Mouse (Mus musculus): ENCODE data around the gene Lgr5. TPM values are rescaled to one million over a fixed set of nuclear protein-coding genes. Genes with fewer than 3 reads are reported as not detected.

Gene Lgr5
- total RNA-seq (2012; rRNA removed) (not detected in 2 replicates), total RNA-seq (2014; rRNA removed) (not detected in 2 replicates), polyA plus RNA-seq (2012; ENCODE audit: insufficient read length, low read depth) (not detected in 2 replicates)

- peaks cover 2 to 10% of the 10 kb centered on the region in 2 experiments; a peak in 2 of 4 replicates for H3K4me1 ChIP-seq (ENCODE audit: control insufficient read depth in 1 of 2, insufficient read depth in 2 of 2)
- H3K9me3 ChIP-seq (replicated peaks; ENCODE audit: low read length) = no peaks in the 10 kb centered on the region
- dilution Hi-C loops (cut with MboI; ENCODE audit: extremely low pct_ligation_motif_present, extremely low pct_unique_long_range_greater_than_20kb, low sequenced_read_pairs) (no loop called here), in situ Hi-C loops (cut with MboI; ENCODE audit: low pct_ligation_motif_present, low pct_unique_long_range_greater_than_20kb, low sequenced_read_pairs) (no loop called here)
- H3K9ac ChIP-seq (ENCODE audit: insufficient read depth, low read depth) = no peak within 1 kb of the TSS
- no peak within 1 kb of the TSS for H3K27ac ChIP-seq (ENCODE audit: insufficient read depth, low read depth)
- H3K4me3 ChIP-seq (replicated peaks in 1 of 3; ENCODE audit: low read depth in 2 of 3, low read length in 2 of 3, poor library complexity in 1 of 3) = no peak within 1 kb of the TSS
- no peaks in the 10 kb centered on the region for H3K27me3 ChIP-seq (replicated peaks)
- no peak for TF ChIP-seq NRF1 (IDR thresholded peaks at IDR 0.05; ENCODE audit: low read depth, low read length)
- no peak for TF ChIP-seq ZNF384 (IDR thresholded peaks at IDR 0.05; ENCODE audit: low read depth, low read length)
- TF ChIP-seq UBTF (IDR thresholded peaks at IDR 0.05; ENCODE audit: low read depth, low read length) = no peak
- no peak for TF ChIP-seq JUND (conservative IDR thresholded peaks at IDR 0.05; ENCODE audit: low read depth, low read length)
- no peak for TF ChIP-seq HCFC1 (IDR thresholded peaks at IDR 0.05; ENCODE audit: low read depth, low read length)
- TF ChIP-seq POLR2A (IDR thresholded peaks at IDR 0.05; ENCODE audit: low read depth, low read length) = no peak
- TF ChIP-seq USF1 (IDR thresholded peaks at IDR 0.05; ENCODE audit: low read depth, low read length) = no peak
- TF ChIP-seq MAFK (IDR thresholded peaks at IDR 0.05; ENCODE audit: insufficient replicate concordance, low read length) = no peak
- no peaks in the 10 kb centered on the region for H3K36me3 ChIP-seq (replicated peaks in 1 of 2; ENCODE audit: control insufficient read depth in 1 of 2, insufficient read depth in 1 of 2, low read length in 1 of 2)
- DNase-seq (ENCODE audit: extremely low read depth) = no peak
- no peaks in the 10 kb centered on the region for H3K79me2 ChIP-seq (replicated peaks; ENCODE audit: control insufficient read depth, extremely low read depth, insufficient read depth, poor library complexity, severe bottlenecking)
- H3K4me2 ChIP-seq (ENCODE audit: insufficient read depth, low read depth, poor library complexity, severe bottlenecking) = peak within 1 kb of the TSS; percentile 31; the same call in 1 of the 2 replicates
These were observed at the start of gene Lgr5 for GRCm38 (mm10) chr10:115587301-115587969. Gene Lgr5 (minus strand): TSS chr10:115587780.

- Histone ChIP-seq H3K27ac (ENCODE audit: insufficient read depth, low read depth) (no peak overlapping the region), H3K9me3 (replicated peaks; ENCODE audit: low read length) (no peaks in the 10 kb centered on the region), H3K9ac (ENCODE audit: insufficient read depth, low read depth) (no peak overlapping the region), H3K4me1 (ENCODE audit: control insufficient read depth in 1 of 2, insufficient read depth in 2 of 2) (peaks cover 0 to 9% of the 10 kb centered on the region in 2 experiments; a peak in 2 of 4 replicates), H3K4me3 (replicated peaks in 1 of 3; ENCODE audit: low read depth in 2 of 3, low read length in 2 of 3, poor library complexity in 1 of 3) (no peak overlapping the region), H3K79me2 (replicated peaks; ENCODE audit: control insufficient read depth, extremely low read depth, insufficient read depth, poor library complexity, severe bottlenecking) (no peaks in the 10 kb centered on the region), H3K27me3 (replicated peaks) (no peaks in the 10 kb centered on the region), H3K36me3 (replicated peaks in 1 of 2; ENCODE audit: control insufficient read depth in 1 of 2, insufficient read depth in 1 of 2, low read length in 1 of 2) (no peaks in the 10 kb centered on the region), H3K4me2 (ENCODE audit: insufficient read depth, low read depth, poor library complexity, severe bottlenecking) (no peak overlapping the region)
- no peak for DNase-seq (ENCODE audit: extremely low read depth)
- no peak for TF ChIP-seq ZNF384 (IDR thresholded peaks at IDR 0.05; ENCODE audit: low read depth, low read length)
- TF ChIP-seq KAT2A (IDR thresholded peaks at IDR 0.05; ENCODE audit: insufficient replicate concordance, low read length) = no peak
- no peak for TF ChIP-seq MAX (IDR thresholded peaks at IDR 0.05; ENCODE audit: low read length)
- no peak for TF ChIP-seq SMC3 (IDR thresholded peaks at IDR 0.05; ENCODE audit: low read depth, low read length)
- TF ChIP-seq MYC (IDR thresholded peaks at IDR 0.05; ENCODE audit: low read depth, low read length) = no peak
- TF ChIP-seq RAD21 (IDR thresholded peaks at IDR 0.05; ENCODE audit: low read depth, low read length) = no peak
- TF ChIP-seq SIN3A (IDR thresholded peaks at IDR 0.05; ENCODE audit: low read length) = no peak
- TF ChIP-seq ELF1 (IDR thresholded peaks at IDR 0.05; ENCODE audit: low read depth, low read length) = no peak
- TF ChIP-seq MAFK (IDR thresholded peaks at IDR 0.05; ENCODE audit: insufficient replicate concordance, low read length) = no peak
- TF ChIP-seq NELFE (IDR thresholded peaks at IDR 0.05; ENCODE audit: low read depth, low read length) = no peak
- TF ChIP-seq E2F4 (IDR thresholded peaks at IDR 0.05; ENCODE audit: insufficient replicate concordance, low read depth, low read length) = no peak
- no peak for TF ChIP-seq MXI1 (IDR thresholded peaks at IDR 0.05; ENCODE audit: low read depth, low read length)
- no peak for TF ChIP-seq GABPA (IDR thresholded peaks at IDR 0.05; ENCODE audit: insufficient replicate concordance, low read depth, low read length)
- dilution Hi-C loops (cut with MboI; ENCODE audit: extremely low pct_ligation_motif_present, extremely low pct_unique_long_range_greater_than_20kb, low sequenced_read_pairs) (no loop called here), in situ Hi-C loops (cut with MboI; ENCODE audit: low pct_ligation_motif_present, low pct_unique_long_range_greater_than_20kb, low sequenced_read_pairs) (no loop called here)
These were observed 39.1 kb upstream of the Lgr5 start for GRCm38 (mm10) chr10:115626678-115627077.

Measured in CH12.LX (cell line).